Mouse (Mus musculus) adipocyte (in vitro differentiated cells): Measurements from ENCODE around the gene Sall4.
"Not testable (repeated sequence)": the region's sequence is repeated elsewhere in the genome, so short reads cannot be mapped to it uniquely, and the experiment has no call there.

ENCODE experiments used
- DNase-seq: peaks from one replicate; pipeline ENCODE4 v3.0.0-alpha.2; 2016; ENCODE audit warnings: low spot score

Sall4 gene

DNA sequence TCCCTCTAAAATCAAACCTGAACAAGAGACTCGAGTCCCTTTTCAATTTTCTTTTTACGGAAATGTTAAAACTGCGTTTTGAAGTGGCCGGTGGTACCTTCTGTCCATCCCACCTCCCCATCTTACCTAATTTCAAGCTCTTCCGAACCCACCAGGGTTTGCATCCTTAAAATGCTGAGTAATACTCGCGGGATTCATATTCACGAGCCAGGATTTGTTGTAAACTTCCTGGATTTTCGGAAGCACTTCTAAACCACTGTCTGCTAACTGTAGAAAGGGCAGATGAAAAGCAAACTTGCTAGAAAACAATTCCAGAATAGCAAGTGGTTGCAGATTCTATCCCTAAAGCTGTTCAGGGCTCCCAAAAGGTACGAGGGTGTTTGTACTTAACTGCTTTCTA is at the start of gene Sall4:
TSS of gene Sall4 (minus strand) at position 362 of the 400 bp plus-strand sequence.
- DNase-seq: no peak

DNA sequence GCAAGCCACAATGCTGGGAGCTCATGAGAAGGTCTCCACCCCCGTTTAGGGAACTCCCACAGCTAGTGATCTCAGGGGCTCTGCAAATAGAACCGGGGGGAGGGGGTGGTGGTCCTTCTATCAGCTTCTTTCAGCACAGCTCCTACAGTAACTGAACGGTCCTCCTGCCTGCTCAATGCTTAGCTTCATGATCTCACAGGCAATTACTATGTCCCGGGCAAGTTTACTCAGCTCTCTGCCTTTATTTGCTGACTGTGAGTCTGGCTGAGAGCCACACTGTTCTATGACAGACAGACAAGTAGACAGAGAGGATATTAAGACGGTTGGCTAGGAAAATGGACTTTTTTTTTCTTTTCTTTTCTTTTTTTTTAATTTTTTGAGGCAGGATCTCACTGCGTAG is 45.5 kb upstream of the Sall4 start:
- no peak for DNase-seq

DNA sequence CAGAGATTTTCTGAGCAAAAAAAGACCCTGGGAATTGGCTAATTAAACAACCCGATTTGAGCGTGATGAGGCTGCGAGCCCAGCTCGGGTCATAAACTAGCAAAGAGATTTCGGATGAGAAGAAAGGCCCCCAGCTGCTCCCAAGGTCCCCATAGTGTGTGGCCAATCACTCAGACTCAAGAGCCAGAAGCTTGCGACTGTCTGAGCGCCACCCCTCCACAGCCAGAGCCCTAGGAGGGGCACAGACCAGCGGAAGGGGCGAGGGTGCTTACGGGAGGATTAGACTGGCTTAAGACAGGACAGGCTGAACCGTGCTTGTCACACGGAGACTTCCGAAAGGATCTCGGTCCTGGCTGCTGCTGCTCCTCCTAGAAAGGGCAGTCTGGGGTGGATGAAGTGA is 42.2 kb upstream of the Sall4 start:
- no peak for DNase-seq

DNA sequence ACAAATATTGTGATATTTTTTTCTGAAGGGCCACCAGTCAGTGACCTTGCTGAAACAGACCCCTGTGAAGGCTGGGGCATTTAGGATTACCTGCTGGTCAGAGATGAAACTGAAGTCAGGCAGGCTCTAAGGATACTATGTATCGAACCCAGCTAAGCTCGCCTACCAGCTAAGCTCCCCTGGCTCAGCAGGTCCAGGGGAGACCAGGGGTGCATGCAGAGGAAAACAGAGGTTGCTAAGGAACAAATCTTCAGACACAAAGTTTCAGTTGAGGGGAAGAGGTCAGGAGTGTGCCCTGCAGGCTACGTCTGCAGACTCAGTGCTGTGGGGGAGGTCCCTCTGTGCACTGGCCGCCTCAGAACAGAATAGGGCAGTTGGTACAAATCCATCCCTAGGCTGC is 39.9 kb upstream of the Sall4 start:
- no peak for DNase-seq

DNA sequence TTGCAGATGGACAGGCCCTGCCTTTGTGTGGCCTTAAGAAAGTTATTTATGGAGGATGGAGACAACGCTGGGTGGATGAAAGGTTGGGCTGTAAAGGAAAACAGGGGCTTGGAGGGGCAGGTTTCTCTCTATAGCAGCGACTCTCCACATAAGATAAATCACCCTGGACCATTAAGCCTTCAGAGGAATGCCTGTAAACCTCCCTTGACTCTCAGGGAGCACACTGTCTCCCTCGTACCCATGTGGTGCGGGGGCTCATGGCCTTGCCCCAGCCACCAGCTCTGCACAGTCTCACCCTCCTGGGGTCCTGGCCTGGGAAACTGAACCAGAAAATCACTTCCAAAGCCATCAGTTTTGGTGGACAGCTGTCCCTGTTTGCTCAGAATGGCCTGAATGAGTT is 36.1 kb upstream of the Sall4 start:
- no peak for DNase-seq

DNA sequence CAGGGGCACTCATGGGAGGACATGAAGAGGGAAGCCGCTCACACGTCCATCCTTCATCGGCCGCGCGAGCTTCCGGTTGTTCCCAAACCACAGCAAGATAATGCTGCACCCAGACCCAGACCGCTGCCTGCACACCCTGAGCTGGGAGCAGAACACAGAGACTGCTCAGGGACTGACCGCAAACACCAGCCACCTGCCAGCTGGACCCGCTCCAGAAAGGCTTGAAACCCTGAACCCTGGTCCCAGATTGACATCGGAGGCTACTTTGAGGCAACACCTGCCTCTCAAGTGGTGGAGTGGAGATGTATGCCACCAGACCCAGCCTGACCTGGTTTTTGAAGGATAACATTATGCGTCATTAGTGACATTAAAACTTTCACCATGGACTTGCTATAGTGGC is 31.6 kb upstream of the Sall4 start:
- DNase-seq: no peak

DNA sequence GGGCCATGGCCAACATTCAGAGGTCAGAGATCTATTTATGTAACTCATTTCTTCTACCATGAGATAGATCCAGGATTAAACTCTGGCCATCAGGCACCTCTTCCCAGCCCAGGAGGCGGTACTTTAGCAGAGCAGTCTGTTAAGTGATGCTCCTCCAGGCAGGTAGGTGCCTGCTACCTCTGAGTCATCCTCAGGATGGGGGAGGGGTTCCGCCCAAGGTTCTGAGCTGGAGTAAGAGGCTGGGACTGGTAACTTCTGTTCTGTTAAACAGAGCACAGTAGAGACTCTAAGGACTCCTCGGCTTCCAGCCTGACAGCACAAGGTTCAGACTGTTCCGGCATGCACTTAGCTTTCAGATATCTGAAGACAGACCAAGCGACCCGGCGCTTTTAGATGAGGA is 31.2 kb upstream of the Sall4 start:
- DNase-seq: no peak

DNA sequence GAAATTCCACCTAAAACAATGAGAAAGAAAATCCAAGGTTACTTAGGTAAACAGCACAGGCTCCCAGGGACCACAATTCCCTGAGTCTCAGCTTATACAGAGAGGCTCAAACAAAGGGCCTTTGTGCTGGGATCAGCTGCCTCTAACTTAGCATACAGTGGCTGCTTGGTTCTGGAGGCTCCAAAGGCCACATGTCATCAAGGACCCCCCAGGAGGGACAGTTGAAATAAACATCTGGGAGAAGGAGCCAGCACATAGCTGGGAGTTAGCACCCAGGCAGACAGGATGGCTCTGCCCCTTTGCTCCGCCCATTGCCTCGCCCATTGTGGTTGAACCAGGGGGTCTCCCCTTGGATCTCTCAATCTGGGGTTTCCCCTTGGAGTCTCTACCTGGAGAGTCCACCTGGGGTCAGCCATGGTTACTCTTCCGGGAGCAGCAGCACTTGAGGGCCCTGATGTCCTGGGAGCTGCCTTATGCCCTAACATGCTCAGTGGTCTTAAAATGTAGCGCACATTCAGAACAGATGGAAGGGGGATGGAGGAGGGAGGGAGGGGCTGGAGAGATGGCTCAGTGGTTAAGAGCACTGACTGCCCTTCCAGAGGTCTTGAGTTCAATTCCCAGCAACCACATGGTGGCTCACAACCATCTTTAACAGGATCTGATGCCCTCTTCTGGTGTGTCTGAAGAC is 23.5 kb upstream of the Sall4 start:
- DNase-seq: no peak

DNA sequence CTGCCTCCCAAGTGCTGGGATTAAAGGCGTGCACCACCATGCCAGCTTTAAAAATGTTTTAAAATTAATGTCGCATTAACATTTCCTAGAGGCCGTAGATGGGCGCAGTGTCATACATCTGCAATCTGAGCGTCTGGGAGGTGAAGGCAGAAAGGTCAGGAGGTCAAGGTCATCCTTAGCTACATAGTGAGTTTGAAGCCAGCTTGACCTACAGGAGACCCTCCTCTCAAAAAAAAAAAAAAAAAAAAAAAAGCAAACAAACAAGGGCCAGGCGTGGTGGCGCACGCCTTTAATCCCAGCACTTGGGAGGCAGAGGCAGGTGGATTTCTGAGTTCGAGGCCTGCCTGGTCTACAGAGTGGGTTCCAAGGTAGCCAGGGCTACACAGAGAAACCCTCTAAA is 18.4 kb upstream of the Sall4 start:
- no peak for DNase-seq

DNA sequence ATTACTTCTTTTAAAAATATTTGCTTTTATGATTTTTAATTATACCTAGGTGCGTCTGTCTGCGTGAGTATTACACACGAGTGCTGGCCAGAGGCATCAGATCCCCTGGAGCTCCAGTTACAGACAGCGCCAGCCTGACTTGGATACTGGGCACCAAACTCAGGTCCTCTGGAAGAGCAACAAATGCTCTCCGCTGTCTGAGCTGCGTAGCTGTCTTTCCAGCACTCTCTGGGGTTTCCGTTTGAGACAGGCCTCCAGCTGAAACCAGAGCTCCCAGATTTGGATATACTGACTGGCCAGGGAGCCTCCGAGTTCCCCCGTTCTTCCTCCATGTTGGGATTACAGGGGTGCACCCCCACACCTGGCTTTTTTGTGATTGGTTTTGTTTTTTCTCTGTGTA is 12.9 kb upstream of the Sall4 start:
- no peak for DNase-seq

DNA sequence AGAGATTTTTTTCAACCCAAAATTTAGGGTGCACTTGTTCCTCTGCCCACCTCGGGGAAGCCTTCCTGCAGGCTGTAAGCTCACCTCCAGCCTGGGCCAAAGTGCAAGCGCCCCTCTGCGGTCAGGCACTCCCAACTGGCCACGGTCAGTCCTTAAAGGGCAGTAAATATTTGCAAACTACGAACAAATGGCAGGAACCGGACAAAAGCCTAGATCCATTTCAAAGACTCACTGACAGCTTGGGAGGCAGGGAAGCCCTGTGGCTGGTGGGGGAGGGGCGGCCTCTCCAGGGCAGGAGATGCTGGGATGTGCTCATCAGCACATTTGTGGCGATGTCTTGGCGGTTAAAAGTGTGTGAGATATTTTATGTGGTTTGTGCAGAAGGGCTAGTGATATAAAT is 12.3 kb upstream of the Sall4 start:
- no peak for DNase-seq

DNA sequence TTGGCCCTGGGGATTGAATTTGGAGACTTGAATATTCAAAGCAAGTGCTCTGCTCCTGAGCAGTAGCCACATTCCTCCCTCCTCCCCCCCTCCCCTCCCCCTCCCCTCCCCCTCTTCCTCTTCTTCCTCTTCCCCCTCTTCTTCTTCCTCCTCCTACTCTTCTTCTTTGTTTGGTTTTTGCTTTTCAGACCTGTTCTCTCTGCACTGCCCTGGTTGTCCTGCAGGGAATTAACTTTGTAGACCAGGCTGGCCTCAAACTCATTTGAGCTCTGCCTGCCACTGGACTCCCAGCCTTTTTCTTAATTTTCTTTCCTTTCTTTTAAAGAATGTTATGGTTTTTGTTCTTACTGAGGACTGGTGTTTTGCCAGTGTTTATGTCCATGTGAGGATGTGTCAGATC is 9.7 kb upstream of the Sall4 start:
- no peak for DNase-seq

DNA sequence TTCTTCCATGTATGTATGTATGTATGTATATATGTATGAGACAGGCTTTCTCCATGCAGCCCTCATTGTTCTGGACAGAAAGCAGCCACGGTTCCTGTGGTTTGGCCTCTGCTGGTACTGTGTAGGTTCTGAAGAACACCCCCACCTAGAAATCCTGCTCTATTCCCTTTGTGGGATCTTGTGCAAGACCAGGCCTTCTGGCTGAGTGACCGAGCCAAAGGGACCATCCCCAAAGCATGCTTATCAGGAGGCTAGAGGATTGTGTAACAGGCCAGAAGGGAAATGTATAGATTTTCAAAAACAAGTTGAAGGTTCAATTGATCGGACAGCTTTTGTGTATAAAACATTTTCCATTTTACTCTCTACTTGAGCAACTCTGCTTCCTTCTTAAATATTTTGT is 8.5 kb upstream of the Sall4 start:
- no peak for DNase-seq

DNA sequence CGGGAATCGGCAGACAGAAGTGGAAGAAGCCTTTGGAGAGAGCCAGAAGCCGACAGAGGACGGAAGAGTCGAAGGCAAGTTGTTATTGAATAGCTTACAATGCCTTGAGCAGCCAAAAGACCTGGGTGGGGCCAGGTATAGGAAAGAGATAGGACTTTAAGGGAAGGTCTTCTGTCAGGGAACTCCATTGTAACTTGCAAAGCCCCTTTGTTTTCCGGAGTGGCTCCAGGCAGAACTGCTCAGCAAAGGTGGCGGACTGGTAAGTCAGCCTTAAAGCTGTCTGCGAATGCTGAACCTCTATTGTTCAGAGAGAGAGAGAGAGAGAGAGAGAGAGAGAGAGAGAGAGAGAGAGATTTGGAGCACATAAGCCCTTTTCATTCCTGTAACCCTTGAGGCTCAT is 1.5 kb upstream of the Sall4 start:
- DNase-seq: no peak

DNA sequence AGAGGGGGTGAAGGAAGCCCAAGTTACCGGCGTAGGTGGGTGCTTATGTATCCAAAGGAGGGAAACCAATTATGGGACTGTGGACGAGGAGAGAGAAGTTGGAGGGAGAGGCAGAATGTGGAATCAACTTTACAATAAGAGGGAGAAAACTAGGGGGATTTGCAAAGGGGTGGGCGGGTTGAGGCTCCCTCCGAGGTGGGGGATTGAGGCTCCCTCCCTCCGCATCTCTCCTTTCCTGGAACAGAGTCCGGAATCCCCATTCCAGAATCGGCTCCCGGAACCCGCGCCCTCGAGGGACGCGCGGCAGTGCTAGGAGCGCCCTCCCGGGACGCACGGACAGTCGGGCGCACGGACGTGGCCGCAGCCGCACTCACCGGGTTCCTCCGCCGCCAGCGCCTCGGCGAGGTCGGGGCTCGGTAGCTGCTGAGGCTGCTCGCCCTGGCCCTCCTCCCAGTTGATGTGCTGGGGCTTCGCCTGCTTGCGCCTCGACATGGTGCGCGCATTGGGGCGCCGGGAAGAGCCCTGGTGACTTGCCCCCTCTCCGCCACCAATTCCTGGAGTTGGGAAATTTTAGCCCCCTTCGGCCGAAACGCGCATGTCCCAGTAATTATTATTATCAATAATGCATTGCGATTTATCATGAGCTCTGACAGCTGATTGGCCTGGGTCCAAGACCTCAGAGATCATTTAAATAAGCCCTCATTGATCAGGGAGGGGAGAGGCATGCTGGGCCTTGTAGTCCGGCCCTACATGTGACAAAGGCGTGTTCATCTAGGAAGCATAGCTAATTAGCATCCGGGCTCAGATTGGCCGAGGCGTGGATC is 993 bp downstream of the Sall4 start:
- DNase-seq: no peak

DNA sequence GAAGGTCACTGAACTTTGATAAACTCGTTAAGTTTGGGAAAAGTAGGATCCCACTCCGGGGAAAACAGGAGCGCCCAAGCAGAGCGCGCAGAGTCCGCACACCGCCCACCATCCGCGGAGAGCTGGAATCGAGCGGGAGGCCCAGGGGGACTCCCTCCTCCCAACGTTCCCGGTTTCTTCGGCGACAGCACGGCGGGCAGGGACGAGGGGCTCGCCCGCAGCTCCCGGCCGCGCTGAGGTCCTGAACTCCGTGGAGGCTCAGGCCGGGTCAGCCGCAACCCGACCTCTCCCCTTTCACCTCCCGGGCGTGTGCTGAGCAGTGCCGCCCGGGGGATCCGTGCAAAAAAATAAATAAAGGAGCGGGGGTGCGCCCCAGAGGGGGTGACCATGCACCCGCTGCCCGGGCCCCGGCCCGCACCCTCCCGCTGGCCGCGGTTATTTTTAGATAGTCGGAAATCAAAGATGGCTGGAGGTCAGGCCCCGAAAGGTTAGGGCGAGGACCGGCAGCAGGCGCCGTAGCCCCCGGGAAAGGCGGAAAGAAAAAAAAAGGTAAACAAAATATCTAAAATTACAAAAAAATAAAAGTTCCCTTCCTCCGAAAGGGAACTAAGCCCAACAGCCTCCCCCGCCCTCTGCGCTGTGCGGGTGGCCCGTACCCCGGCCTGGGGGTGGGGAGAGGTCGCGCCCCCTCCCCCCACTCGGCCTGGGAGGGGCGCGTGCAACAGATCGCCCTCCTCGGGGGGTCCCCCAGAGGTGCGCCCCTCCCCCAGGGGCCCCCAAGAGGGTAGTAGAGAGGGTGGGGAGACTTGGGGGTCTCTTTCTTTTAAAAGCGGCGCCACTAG is 1.8 kb downstream of the Sall4 start:
- DNase-seq: no peak

DNA sequence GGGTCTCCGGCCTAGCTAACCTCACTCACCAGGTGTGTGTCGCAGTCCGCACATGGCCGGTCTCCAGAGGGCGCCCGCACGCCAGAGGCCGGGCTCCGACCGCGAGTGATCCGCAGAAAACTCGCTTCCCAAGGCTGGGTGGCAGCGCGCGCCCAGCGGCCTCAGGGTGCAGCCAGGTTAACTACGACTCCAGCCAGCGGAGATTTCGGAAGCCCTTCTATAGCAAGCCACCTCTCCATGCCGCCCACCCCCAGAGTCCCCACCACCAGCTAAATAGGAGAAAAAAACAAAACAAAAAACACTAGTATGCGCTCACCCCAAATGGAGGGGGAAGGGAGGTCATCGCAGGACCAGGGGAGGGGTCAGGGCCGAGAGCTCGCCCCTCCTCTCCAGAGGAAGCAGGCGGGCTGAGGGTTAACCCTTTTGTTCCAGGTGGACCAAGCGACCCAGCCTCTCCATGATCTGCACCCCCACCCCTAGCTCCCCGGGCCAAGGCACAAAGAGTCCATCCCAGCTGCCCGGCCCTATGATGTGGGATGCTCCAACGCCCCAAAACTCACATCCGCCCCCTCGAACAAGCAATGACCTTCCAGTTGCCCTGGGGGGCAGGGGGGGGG is 2.6 kb downstream of the Sall4 start:
- DNase-seq: no peak

DNA sequence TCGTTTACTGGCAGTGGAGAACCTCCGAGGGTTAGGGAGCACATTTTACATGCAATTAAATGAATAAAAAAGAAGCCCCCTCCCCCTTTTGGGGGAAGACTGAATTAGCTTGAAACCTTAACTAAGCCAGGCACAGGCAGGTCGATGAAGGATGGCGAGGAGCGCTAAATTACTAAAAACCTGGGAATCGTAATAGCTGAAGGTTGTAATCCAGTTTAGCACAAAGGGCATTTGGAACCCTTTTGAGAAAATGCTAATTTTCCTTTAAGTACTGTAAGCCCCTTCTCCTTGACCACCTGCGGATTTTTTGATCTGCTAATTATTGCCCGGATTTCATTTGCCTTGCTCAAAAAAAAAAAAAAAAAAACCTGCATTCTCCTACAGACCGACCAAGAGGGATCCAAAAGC is 3.3 kb downstream of the Sall4 start:
- no peak for DNase-seq

DNA sequence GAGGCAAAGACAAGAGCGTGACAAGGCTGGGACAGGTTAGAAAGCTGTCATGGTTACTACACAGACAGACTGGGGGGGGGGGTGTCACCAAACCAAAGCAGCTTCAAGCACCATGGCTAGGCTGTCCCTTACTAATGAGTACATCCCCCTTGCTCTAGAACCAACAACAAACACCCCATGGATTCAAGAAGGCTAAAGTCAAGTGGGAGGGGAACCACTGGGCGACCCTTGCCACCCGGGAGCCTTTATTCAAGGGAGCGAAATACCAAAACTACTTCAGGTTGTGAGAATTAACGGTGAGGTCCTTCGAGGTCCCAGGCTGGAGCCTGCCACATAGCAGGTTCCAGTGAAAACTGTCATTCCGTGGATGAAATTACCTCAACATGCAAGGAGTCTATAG is 4.0 kb downstream of the Sall4 start:
- DNase-seq: no peak

DNA sequence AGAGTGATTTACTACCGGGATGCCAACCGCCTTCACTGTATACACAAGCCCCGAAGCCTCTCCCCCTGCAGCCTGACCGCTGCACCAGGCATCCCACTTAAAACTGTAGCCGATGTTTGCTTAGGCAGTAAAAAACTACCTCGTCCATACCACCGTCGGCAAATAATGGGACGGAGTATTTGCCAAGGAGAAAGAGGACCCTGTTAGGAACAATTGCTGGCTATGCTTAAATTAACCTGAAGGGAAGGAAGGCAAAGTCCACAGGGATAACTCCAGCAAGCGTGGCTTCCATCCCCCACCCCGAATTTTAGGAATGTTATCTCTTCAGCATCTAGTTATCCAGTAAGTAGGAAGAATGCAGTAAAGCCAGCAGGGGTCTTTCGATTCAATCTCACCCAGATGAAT is 5.3 kb downstream of the Sall4 start:
- no peak for DNase-seq

DNA sequence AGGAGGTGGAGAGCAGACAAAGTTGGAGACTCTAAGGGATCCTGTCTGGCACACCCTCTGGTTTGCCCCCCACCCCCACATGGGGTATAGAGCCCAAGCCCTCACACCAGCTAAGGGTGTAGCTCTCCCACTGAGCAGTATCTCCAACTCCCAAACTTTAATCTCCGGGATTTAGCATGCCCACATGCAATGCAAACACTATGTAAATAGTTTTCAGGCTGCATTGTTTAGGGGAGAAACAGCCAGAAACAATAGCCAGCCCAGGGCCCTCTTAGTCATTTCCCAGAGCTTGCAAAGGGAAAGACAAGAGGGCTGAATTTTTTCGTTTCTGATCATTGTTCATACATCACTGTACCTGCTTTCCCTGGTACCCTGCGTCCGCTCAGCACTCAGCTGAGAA is 5.8 kb downstream of the Sall4 start:
- DNase-seq: no peak

DNA sequence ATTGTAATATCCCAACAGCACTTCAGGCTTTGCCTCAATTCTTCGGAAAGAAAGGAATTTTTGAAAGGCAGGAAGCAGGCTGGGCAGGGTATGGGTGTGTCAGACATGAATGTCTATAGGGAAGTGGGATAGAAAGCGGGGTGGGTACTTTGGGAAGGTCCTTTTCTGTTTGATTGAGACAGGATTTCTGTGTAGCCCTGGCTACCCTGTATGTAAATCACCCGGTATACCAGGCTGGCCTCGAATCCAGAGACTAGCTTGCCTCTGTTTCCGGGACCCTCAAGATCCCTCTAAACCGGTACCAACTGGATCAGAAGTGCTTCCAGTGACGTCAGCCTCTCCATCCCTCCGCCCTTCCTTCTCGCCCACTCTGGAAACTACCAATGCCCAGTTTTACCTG is 6.6 kb downstream of the Sall4 start:
- no peak for DNase-seq

DNA sequence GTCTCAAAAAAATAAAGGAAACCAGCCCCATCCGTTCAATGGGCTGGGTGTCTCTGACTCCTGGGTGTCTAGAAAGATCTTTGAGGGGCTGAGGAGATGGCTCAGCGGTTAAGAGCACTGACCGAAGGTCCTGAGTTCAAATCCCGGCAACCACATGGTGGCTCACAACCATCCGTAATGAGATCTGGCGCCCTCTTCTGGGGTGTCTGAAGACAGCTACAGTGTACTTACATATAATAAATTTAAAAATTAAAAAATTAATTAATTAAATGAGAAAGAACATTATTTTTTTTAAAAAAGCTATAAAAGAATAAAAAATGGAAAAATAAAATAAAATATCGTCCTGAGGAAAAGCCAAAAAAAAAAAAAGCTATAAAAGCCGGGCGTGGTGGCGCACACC is 23.3 kb downstream of the Sall4 start:
- DNase-seq: not testable (repeated sequence)
